Mouse (Mus musculus): ENCODE results near the gene Foxn3.

GRCm38 (mm10) chr12:99522882-99523281 lies 40.5 kb downstream of the Foxn3 start:
- TF ChIP-seq POLR2A (IDR thresholded peaks at IDR 0.05; ENCODE audit: extremely low read depth, insufficient read depth, low read length) (no peak), CTCF (IDR thresholded peaks at IDR 0.05; ENCODE audit: low read depth, low read length) (no peak)

Data from liver, adult 2 months (tissue).